Mouse (Mus musculus) embryonic fibroblast, embryonic 13.5 days (primary cell): ENCODE measurements around the gene Pdcd4. TPM values are rescaled to one million over a fixed set of nuclear protein-coding genes. Genes with fewer than 3 reads are reported as not detected.

ENCODE experiments used
- H3K27ac ChIP-seq: 2 replicates; pipeline ENCODE4 v1.5.1; 2012; ENCODE audit warnings: low read length, control low read depth, inconsistent platforms; ENCODE audit not compliant: insufficient read depth
- H3K4me1 ChIP-seq: 2 replicates; pipeline ENCODE4 v1.6.1; 2011; ENCODE audit warnings: low read length; ENCODE audit not compliant: control insufficient read depth, insufficient read depth
- H3K4me3 ChIP-seq: 2 replicates; pipeline ENCODE4 v1.5.1; 2011; ENCODE audit warnings: mild to moderate bottlenecking, control low read depth, low read length; ENCODE audit not compliant: insufficient read depth
- CTCF ChIP-seq: IDR thresholded peaks from 2 replicates; pipeline ENCODE4 v1.5.1; 2011; ENCODE audit warnings: mild to moderate bottlenecking, control low read depth, low read length, moderate library complexity, borderline replicate concordance; ENCODE audit not compliant: insufficient read depth
- POLR2A ChIP-seq: IDR thresholded peaks from 2 replicates; pipeline ENCODE4 v1.6.1; 2011; ENCODE audit warnings: low read depth, mild to moderate bottlenecking, control low read depth, low read length, moderate library complexity
- polyA plus RNA-seq: library from polyadenylated mRNA; stranded (reverse); fragments of >200 nt; gene quantifications from 2 replicates; pipeline ENCODE4 v1.2.4, GENCODE M21; 2011; ENCODE audit warnings: low read depth; ENCODE audit not compliant: missing spikeins, insufficient read length

Gene Pdcd4
- polyA plus RNA-seq, 1 experiment, result 40.4 TPM

GRCm38 (mm10) chr19:53898970-53899900 is 7.2 kb downstream of the Pdcd4 start:
- TF ChIP-seq POLR2A (no peak), CTCF (no peak)
- Histone ChIP-seq H3K27ac (no peak overlapping the region), H3K4me3 (no peak overlapping the region), H3K4me1 (peaks cover 4% of the 10 kb centered on the region)

DNA sequence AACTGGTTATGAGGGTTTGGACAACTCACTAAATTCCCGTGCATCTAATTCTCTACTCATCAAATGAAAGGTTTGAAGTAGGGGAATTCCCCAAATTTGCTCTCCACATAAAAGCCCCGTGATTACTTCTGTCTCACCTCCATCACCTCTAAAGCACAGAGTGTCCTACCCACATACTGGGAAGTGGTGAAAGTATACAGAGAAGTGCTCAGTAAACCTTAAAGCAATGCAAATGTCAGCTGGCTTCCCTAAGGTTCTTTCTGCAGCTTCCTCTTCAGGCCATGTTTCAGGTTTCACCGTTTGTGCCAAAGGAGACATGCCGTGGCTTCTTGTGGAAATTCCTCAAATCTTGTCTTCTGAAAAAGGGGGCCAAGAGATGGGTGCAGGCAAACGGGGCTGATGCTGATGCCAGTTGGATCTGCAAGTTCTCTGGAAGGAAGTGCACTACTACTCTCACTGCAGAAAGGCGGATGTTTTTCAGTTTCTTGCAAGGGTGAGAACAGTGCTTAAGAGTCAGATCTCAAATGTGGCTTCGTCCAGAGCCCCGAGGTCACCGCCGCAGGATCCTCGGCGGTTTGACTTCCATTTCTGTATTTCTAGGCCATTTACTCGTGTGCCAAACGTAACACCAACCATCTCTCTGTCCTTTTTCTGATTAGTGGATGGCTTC is 8.0 kb downstream of the Pdcd4 start:
- Histone ChIP-seq H3K27ac (no peak overlapping the region), H3K4me1 (peaks cover 4% of the 10 kb centered on the region)

DNA sequence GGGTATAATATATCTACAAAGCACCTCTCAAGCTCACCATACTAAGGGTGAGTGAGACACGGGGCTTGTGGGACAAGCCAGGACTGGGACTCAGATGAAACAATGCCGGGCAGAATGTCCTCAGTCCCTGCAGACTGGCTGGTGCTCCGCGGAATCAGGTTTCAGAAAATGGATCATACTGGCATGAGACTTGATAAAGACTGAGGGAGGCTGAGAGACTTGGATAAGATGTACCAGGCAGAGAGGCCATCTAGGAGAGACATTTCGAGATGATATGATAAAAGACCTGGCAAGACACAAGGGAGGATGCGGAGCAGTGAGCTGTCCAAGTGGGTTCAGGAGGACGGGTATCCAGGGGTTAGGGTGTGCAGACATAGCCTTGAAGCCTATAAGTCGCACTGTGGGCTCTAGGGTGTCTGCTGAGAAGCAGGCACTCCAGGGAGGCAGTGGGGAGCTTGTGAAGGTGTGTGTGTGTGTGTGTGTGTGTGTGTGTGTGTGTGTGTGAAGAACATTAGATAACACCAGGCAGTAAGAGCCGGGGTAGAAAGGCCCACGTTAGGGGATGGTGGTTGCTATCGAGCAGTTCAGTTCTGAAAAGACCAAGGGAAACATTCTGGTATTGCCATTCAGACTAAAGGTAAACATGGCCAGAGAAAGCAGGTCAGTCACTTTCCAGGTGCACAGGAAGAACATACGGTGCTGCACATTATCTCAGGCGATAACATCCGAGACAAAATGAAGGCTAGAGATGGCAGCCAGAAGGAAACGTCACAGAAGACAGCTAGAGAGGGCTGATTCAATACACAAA is 10.1 kb downstream of the Pdcd4 start:
- peaks cover 4% of the 10 kb centered on the region for H3K4me1 ChIP-seq
- TF ChIP-seq CTCF (no peak), POLR2A (peak; percentile 47)
- H3K27ac ChIP-seq, result peak overlapping the region; percentile 70
- H3K4me3 ChIP-seq, result peak overlapping the region; percentile 27; the same call in 1 of the 2 replicates

More for the DNA sequence above, 8.0 kb downstream of the Pdcd4 start:
- no peak overlapping the region for H3K4me3 ChIP-seq
- no peak for TF ChIP-seq POLR2A
- TF ChIP-seq CTCF, result no peak

GRCm38 (mm10) chr19:53902739-53903487 is 10.9 kb downstream of the Pdcd4 start:
- peak overlapping the region; percentile 70 for H3K27ac ChIP-seq
- H3K4me3 ChIP-seq, result peak overlapping the region; percentile 73
- TF ChIP-seq POLR2A (peak; percentile 57), CTCF (no peak)
- peaks cover 4% of the 10 kb centered on the region for H3K4me1 ChIP-seq

DNA sequence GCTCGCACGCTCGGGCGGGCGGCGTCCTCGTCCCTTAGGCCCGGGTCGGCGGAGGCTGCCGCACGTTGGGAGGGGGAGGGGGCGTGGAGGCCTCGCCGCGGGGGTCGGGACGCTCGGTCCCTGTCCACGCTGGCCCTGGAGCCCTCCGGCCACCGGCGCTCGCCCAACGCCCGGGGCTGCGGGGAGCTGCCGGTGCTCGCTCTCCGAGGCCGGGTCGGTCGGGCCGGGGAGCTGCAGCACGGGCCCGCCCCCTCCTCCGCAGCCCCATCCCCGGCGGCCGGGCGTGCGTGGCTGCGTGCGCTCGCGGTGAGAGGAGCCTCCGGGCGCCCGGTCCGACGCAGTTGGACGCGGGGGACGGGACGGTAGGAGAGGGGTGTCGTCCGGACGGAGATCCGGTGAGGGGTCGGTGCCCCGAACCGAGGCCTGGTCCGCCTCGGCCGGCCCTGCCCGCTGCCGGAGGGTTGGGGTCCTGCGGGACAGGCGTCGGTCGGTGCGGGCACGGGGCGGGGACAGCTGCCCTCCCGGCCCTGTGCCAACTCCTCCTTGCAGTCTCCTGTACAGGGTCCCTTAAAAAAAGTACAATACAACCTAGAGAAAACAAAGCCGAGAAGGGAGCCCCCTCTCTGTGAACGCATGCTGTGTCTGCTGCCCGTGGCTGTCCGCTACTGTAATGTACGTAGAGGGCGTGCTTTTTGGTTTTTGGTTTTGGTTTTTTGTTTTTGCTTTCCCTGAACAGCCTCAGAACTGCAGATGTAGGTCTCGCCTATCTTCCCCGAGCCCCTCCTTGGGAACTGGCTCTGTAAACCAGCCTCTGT is 11.7 kb downstream of the Pdcd4 start:
- peak overlapping the region; percentile 73 for H3K4me3 ChIP-seq
- H3K4me1 ChIP-seq, result peaks cover 4% of the 10 kb centered on the region
- TF ChIP-seq POLR2A, result no peak
- TF ChIP-seq CTCF, result peak; percentile 43; the same call in 1 of the 2 replicates
- peak overlapping the region; percentile 60 for H3K27ac ChIP-seq

DNA sequence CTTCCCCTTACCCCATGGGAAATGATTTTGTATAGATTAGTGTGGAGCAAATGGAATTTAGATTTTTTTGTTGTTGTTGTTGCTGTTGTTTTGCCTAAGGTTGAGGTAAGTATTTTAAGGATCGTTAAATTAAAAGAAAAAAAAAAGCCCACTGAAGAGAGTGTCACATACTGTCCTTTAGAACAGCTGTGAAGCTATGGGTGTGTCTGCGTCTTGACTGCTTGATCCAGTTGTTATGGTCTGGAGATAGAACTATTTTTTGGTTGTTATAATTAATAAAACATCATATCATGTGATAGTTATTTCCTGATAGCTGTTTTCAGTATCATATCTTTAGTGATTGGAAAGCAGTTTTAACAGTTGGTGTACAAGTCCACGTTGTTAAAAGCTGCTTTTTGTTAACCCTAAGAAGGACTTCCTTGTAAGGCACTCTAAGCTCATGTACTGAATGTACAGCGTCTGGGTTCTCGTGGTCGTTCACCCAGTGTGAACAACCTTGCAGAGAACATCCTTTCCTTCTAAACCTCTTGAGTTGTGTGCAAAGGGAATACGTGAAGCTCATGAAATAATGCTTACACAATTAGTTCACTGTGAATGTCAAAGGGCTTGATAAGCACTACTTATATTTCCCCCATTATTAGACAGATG is 12.9 kb downstream of the Pdcd4 start:
- Histone ChIP-seq H3K4me1 (peaks cover 4% of the 10 kb centered on the region), H3K4me3 (peak overlapping the region; percentile 20), H3K27ac (no peak overlapping the region)
- TF ChIP-seq CTCF (no peak), POLR2A (no peak)

GRCm38 (mm10) chr19:53906033-53906702 is 14.1 kb downstream of the Pdcd4 start:
- TF ChIP-seq POLR2A, result no peak
- no peak for TF ChIP-seq CTCF
- Histone ChIP-seq H3K4me1 (peaks cover 4% of the 10 kb centered on the region), H3K4me3 (no peak overlapping the region), H3K27ac (no peak overlapping the region)
